Mouse (Mus musculus): ENCODE data around the gene Grb10.

Grb10 gene

GRCm38 (mm10) chr11:12038470-12038985, at the start of gene Grb10:
TSS of gene Grb10 (minus strand) at chr11:12038683.
- no peak for DNase-seq (ENCODE audit: low spot score in 2 of 2)

- no peak for DNase-seq (ENCODE audit: low spot score in 2 of 2)
These were observed 43.2 kb upstream of the Grb10 start for GRCm38 (mm10) chr11:12081638-12082037.

- no peak for DNase-seq (ENCODE audit: low spot score in 2 of 2)
These were observed 40.7 kb upstream of the Grb10 start for GRCm38 (mm10) chr11:12079231-12079630.

- no peak for DNase-seq (ENCODE audit: low spot score in 2 of 2)
These were observed 37.0 kb upstream of the Grb10 start for GRCm38 (mm10) chr11:12075449-12075848.

GRCm38 (mm10) chr11:12073394-12074226, 35.1 kb upstream of the Grb10 start:
- no peak for DNase-seq (ENCODE audit: low spot score in 2 of 2)

- no peak for DNase-seq (ENCODE audit: low spot score in 2 of 2)
These were observed 33.8 kb upstream of the Grb10 start for GRCm38 (mm10) chr11:12072322-12072721.

- DNase-seq (ENCODE audit: low spot score in 2 of 2) = no peak
These were observed 20.5 kb upstream of the Grb10 start for GRCm38 (mm10) chr11:12059005-12059404.

- DNase-seq (ENCODE audit: low spot score in 2 of 2) = no peak
These were observed 10.3 kb upstream of the Grb10 start for GRCm38 (mm10) chr11:12048547-12049327.

- DNase-seq (ENCODE audit: low spot score in 2 of 2) = no peak
These were observed 9.7 kb upstream of the Grb10 start for GRCm38 (mm10) chr11:12048135-12048534.

- DNase-seq (ENCODE audit: low spot score in 2 of 2) = no peak
These were observed 5.8 kb upstream of the Grb10 start for GRCm38 (mm10) chr11:12044245-12044644.

- no peak for DNase-seq (ENCODE audit: low spot score in 2 of 2)
These were observed 3.3 kb upstream of the Grb10 start for GRCm38 (mm10) chr11:12041787-12042186.

GRCm38 (mm10) chr11:12041379-12041778, 2.9 kb upstream of the Grb10 start:
- no peak for DNase-seq (ENCODE audit: low spot score in 2 of 2)

- DNase-seq (ENCODE audit: low spot score in 2 of 2) = no peak
These were observed 1.9 kb upstream of the Grb10 start for GRCm38 (mm10) chr11:12040391-12040790.

GRCm38 (mm10) chr11:12039748-12040147, 1.3 kb upstream of the Grb10 start:
- no peak for DNase-seq (ENCODE audit: low spot score in 2 of 2)

- DNase-seq (ENCODE audit: low spot score in 2 of 2) = no peak
These were observed 615 bp upstream of the Grb10 start for GRCm38 (mm10) chr11:12039098-12039497.

- no peak for DNase-seq (ENCODE audit: low spot score in 2 of 2)
These were observed 604 bp downstream of the Grb10 start for GRCm38 (mm10) chr11:12037689-12038469.

GRCm38 (mm10) chr11:12037075-12037686, 1.3 kb downstream of the Grb10 start:
- no peak for DNase-seq (ENCODE audit: low spot score in 2 of 2)

GRCm38 (mm10) chr11:12035916-12036910, 2.3 kb downstream of the Grb10 start:
- no peak for DNase-seq (ENCODE audit: low spot score in 2 of 2)

- DNase-seq (ENCODE audit: low spot score in 2 of 2) = no peak
These were observed 3.2 kb downstream of the Grb10 start for GRCm38 (mm10) chr11:12035324-12035723.

- no peak for DNase-seq (ENCODE audit: low spot score in 2 of 2)
These were observed 3.7 kb downstream of the Grb10 start for GRCm38 (mm10) chr11:12034781-12035180.
